ENCODE assay signal across 17 mouse cellular contexts in genomic region chr7:30614454-30614853, GRCm38 (mm10). TPM values are rescaled to one million over a fixed set of nuclear protein-coding genes. Genes with fewer than 3 reads are reported as not detected.
DNase-seq lines count a peak whose midpoint lies in the region; ATAC-seq and TF ChIP-seq lines count a peak whose summit lies in the region.
"Had no signal": no experiment of that assay in that cellular context is flagged by ENCODE, and none has a peak within 500 bp of the region (broad histone marks: within the 10 kb centered on the region; RNA-seq: fewer than 3 reads in every experiment).

No protein-coding gene starts in this region.

- no peaks in the 10 kb centered on the region for H3K27me3 ChIP-seq in midbrain, postnatal 0 days (ENCODE audit: insufficient read depth, low read length)
- no peaks in the 10 kb centered on the region for H3K27me3 ChIP-seq in midbrain, embryonic 16.5 days (ENCODE audit: control insufficient read depth, insufficient read depth, low read depth, low read length)
- H3K27me3 ChIP-seq in splenic B cell, adult 2 months (ENCODE audit: control insufficient read depth, insufficient read depth, low read length, poor library complexity, severe bottlenecking) = no peaks in the 10 kb centered on the region
- H3K27me3 ChIP-seq: embryonic facial prominence, embryonic 13.5 days had no signal

- no peak overlapping the region for H3K4me2 ChIP-seq in midbrain, postnatal 0 days (ENCODE audit: low read depth, low read length, poor library complexity, severe bottlenecking)
- no peak overlapping the region for H3K4me2 ChIP-seq in midbrain, embryonic 16.5 days (ENCODE audit: low read length)
- H3K4me2 ChIP-seq: embryonic facial prominence, embryonic 13.5 days had no signal

- H3K36me3 ChIP-seq in midbrain, postnatal 0 days (ENCODE audit: insufficient read depth, low read length) = peaks cover 25% of the 10 kb centered on the region
- H3K36me3 ChIP-seq in midbrain, embryonic 16.5 days (ENCODE audit: control insufficient read depth, insufficient read depth, low read length) = peaks cover 21% of the 10 kb centered on the region
- peaks cover 5% of the 10 kb centered on the region for H3K36me3 ChIP-seq in splenic B cell, adult 2 months (ENCODE audit: control insufficient read depth, insufficient read depth, low read length, poor library complexity, severe bottlenecking)

- no peak overlapping the region for H3K27ac ChIP-seq in gastrocnemius, adult 2 months
- H3K27ac ChIP-seq in midbrain, postnatal 0 days (ENCODE audit: low read depth, low read length) = no peak overlapping the region
- H3K27ac ChIP-seq in midbrain, embryonic 16.5 days (ENCODE audit: low read length) = no peak overlapping the region
- H3K27ac ChIP-seq: embryonic facial prominence, embryonic 13.5 days; midbrain, embryonic 10.5 days had no signal

- no peak for ATAC-seq in midbrain, postnatal 0 days (ENCODE audit: low FRiP score)
- ATAC-seq in midbrain, embryonic 16.5 days = no peak

- DNase-seq in gastrocnemius, adult 2 months = no peak
- no peak for DNase-seq in gastrocnemius, postnatal 25 days
- peak; percentile 5 for DNase-seq in midbrain, postnatal 0 days (ENCODE audit: low spot score)
- DNase-seq in brain, adult 2 months (ENCODE audit: low read depth, low spot score) = peak; percentile 43
- peak; percentile 56 for DNase-seq in splenic B cell, adult 2 months (ENCODE audit: low read depth, low spot score)
- no peak for DNase-seq in right cerebral cortex, postnatal 4 days
- no peak for DNase-seq in right cerebral cortex, adult 18-20 months
- DNase-seq: adrenal gland, postnatal 10 days; cerebellum, adult 8-10 months; thymus, adult 18-20 months had no signal

- intact Hi-C loops in gastrocnemius, adult 2 months (cut with DNase I) = no loop called here

- H3K9ac ChIP-seq in midbrain, postnatal 0 days (replicated peaks; ENCODE audit: low read length, poor library complexity, severe bottlenecking) = no peak overlapping the region
- no peak overlapping the region for H3K9ac ChIP-seq in midbrain, embryonic 16.5 days (ENCODE audit: low read depth, low read length)
- H3K9ac ChIP-seq: embryonic facial prominence, embryonic 13.5 days had no signal

- no peak overlapping the region for H3K4me3 ChIP-seq in gastrocnemius, adult 2 months
- H3K4me3 ChIP-seq in midbrain, postnatal 0 days (ENCODE audit: low read depth, low read length) = no peak overlapping the region
- H3K4me3 ChIP-seq in midbrain, embryonic 16.5 days (ENCODE audit: low read depth, low read length) = no peak overlapping the region
- H3K4me3 ChIP-seq: embryonic facial prominence, embryonic 13.5 days; midbrain, embryonic 10.5 days had no signal

- 80% methylated on average over 2 of the region's 2 CpGs for WGBS in midbrain, postnatal 0 days
- WGBS in midbrain, embryonic 16.5 days = 81% methylated on average over 2 of the region's 2 CpGs

- H3K9me3 ChIP-seq in midbrain, postnatal 0 days (ENCODE audit: low read length) = no peaks in the 10 kb centered on the region
- H3K9me3 ChIP-seq in midbrain, embryonic 16.5 days (replicated peaks; ENCODE audit: control insufficient read depth, low read length, poor library complexity, severe bottlenecking) = no peaks in the 10 kb centered on the region
- H3K9me3 ChIP-seq: embryonic facial prominence, embryonic 13.5 days; midbrain, embryonic 10.5 days had no signal

- H3K4me1 ChIP-seq in midbrain, postnatal 0 days (ENCODE audit: insufficient read depth, low read length) = no peaks in the 10 kb centered on the region
- H3K4me1 ChIP-seq in midbrain, embryonic 16.5 days (ENCODE audit: control insufficient read depth, insufficient read depth, low read length) = no peaks in the 10 kb centered on the region
- H3K4me1 ChIP-seq: embryonic facial prominence, embryonic 13.5 days; midbrain, embryonic 10.5 days had no signal

- TF ChIP-seq CTCF in gastrocnemius, adult 2 months (IDR thresholded peaks at IDR 0.05) = peak; percentile 24; the same call in 1 of the 2 replicates
- peak; percentile 40 for TF ChIP-seq CTCF in midbrain, postnatal 0 days (IDR thresholded peaks at IDR 0.05)

RNA-seq across cellular contexts. Expression of gene Upk1a, which starts 1.8 kb away (rescaled TPM):
- under 1 TPM in 1 of 2 experiments, not detected in 1; 0.17 TPM for total RNA-seq in gastrocnemius, adult 2 months (2021)
- not detected for total RNA-seq in gastrocnemius, postnatal 25 days (2021)
- total RNA-seq in midbrain, postnatal 0 days (2014; rRNA removed) = 0.76 and 1.5 TPM in 2 replicates
- 0.65 and 0.84 TPM in 2 replicates for polyA plus RNA-seq in midbrain, postnatal 0 days (2015; fragmentation: Nextera tagmentation; extraction: Ambion mirVana)
- 0.29 and 0.46 TPM in 2 replicates for polyA plus RNA-seq in midbrain, embryonic 16.5 days (2015; fragmentation: Nextera tagmentation; extraction: Ambion mirVana)

RNA-seq across cellular contexts. Expression of gene Cox6b1, which starts 11.5 kb away (rescaled TPM):
- 1,000 to 10,000 TPM; 1,338 to 2,234 TPM for total RNA-seq in gastrocnemius, adult 2 months (2021)
- 1,000 to 10,000 TPM; 1,459 to 1,684 TPM for total RNA-seq in gastrocnemius, postnatal 25 days (2021)
- 310 and 337 TPM in 2 replicates for total RNA-seq in midbrain, postnatal 0 days (2014; rRNA removed)
- polyA plus RNA-seq in midbrain, postnatal 0 days (2015; fragmentation: Nextera tagmentation; extraction: Ambion mirVana) = 1,351 and 1,409 TPM in 2 replicates
- polyA plus RNA-seq in midbrain, embryonic 16.5 days (2015; fragmentation: Nextera tagmentation; extraction: Ambion mirVana) = 1,035 and 1,037 TPM in 2 replicates

RNA-seq across cellular contexts. Expression of gene Zbtb32, which starts 15.7 kb away (rescaled TPM):
- under 1 TPM in 1 of 2 experiments, not detected in 1; 0.33 TPM for total RNA-seq in gastrocnemius, adult 2 months (2021)
- not detected for total RNA-seq in gastrocnemius, postnatal 25 days (2021)
- total RNA-seq in midbrain, postnatal 0 days (2014; rRNA removed) = not detected in 2 replicates
- polyA plus RNA-seq in midbrain, postnatal 0 days (2015; fragmentation: Nextera tagmentation; extraction: Ambion mirVana) = 0.22 and 0.39 TPM in 2 replicates
- polyA plus RNA-seq in midbrain, embryonic 16.5 days (2015; fragmentation: Nextera tagmentation; extraction: Ambion mirVana) = 0.20 and 0.22 TPM in 2 replicates
- total RNA-seq: heart, adult 8-10 months had no signal

RNA-seq across cellular contexts. Expression of gene Etv2, which starts 21.2 kb away (rescaled TPM):
- total RNA-seq in gastrocnemius, adult 2 months (2021) = not detected
- total RNA-seq in gastrocnemius, postnatal 25 days (2021) = not detected
- 1.2 TPM in 1 of 2 replicates, not detected in the other for total RNA-seq in midbrain, postnatal 0 days (2014; rRNA removed)
- polyA plus RNA-seq in midbrain, postnatal 0 days (2015; fragmentation: Nextera tagmentation; extraction: Ambion mirVana) = 0.15 TPM in 1 of 2 replicates, not detected in the other
- polyA plus RNA-seq in midbrain, embryonic 16.5 days (2015; fragmentation: Nextera tagmentation; extraction: Ambion mirVana) = not detected in 2 replicates
- total RNA-seq: adrenal gland, postnatal 10 days; heart, adult 8-10 months had no signal
- polyA plus RNA-seq: embryonic facial prominence, embryonic 13.5 days; hindbrain, embryonic 16.5 days; limb, embryonic 14.5 days; midbrain, embryonic 10.5 days; neural tube, embryonic 14.5 days had no signal

RNA-seq across cellular contexts. Expression of gene Kmt2b, which starts 25.9 kb away (rescaled TPM):
- total RNA-seq in gastrocnemius, adult 2 months (2021) = 10 to 100 TPM; 13.3 to 16.3 TPM
- 10 to 100 TPM; 12.3 to 14.0 TPM for total RNA-seq in gastrocnemius, postnatal 25 days (2021)
- 38.8 and 39.5 TPM in 2 replicates for total RNA-seq in midbrain, postnatal 0 days (2014; rRNA removed)
- polyA plus RNA-seq in midbrain, postnatal 0 days (2015; fragmentation: Nextera tagmentation; extraction: Ambion mirVana) = 5.3 and 8.3 TPM in 2 replicates
- 9.1 and 11.0 TPM in 2 replicates for polyA plus RNA-seq in midbrain, embryonic 16.5 days (2015; fragmentation: Nextera tagmentation; extraction: Ambion mirVana)

Comparison
In these comparisons a context has a peak if more than half of its experiments do, and no peak if none do; other contexts are left out.
1. DNase-seq: peak in midbrain, postnatal 0 days (single experiment), brain, adult 2 months (single experiment) and splenic B cell, adult 2 months (single experiment); none in gastrocnemius, adult 2 months (single experiment), gastrocnemius, postnatal 25 days (single experiment), right cerebral cortex, postnatal 4 days (single experiment) and right cerebral cortex, adult 18-20 months (single experiment).